Mouse (Mus musculus) lung, adult 2 months (tissue): ENCODE data around the gene Myo9b. TPM values are rescaled to one million over a fixed set of nuclear protein-coding genes. Genes with fewer than 3 reads are reported as not detected.
A peak's percentile ranks its signal among the peaks of the same experiment; 100 is the strongest.

Experiments used
- DNase-seq: peaks from one replicate; pipeline ENCODE4 v3.0.0; 2022
- H3K4me1 ChIP-seq: fragments of 200-500 bp; 2 replicates; pipeline ENCODE4 v1.6.1; 2011; ENCODE audit warnings: low read length; ENCODE audit not compliant: control insufficient read depth, insufficient read depth
- H3K4me3 ChIP-seq: fragments of 200-500 bp; replicated peaks from 2 replicates; pipeline ENCODE3; 2011; ENCODE audit warnings: low read depth, mild to moderate bottlenecking, control low read depth, low read length; ENCODE audit errors: extremely low read depth
- CTCF ChIP-seq: fragments of 200-500 bp; IDR thresholded peaks from 2 replicates; pipeline ENCODE4 v1.5.1; 2011; ENCODE audit warnings: mild to moderate bottlenecking, low read length, control low read depth; ENCODE audit not compliant: insufficient read depth
- POLR2A ChIP-seq: fragments of 200-500 bp; IDR thresholded peaks from 2 replicates; pipeline ENCODE4 v1.6.1; 2011; ENCODE audit warnings: low read depth, mild to moderate bottlenecking, control low read depth, low read length, borderline replicate concordance; ENCODE audit errors: extremely low read depth
- whole genome bisulfite sequencing: fragments of 180-500 bp; shearing (Covaris S2); methylation state at CpG from one replicate; pipeline ENCODE4 v1.1.7; 2018; 5-methylcytosine and 5-hydroxymethylcytosine counted together
- polyA plus RNA-seq: library from polyadenylated mRNA; depleted of rRNA; stranded (reverse); fragments of >200 nt; gene quantifications from 2 replicates; pipeline ENCODE4 v1.2.3, GENCODE M21; 2012

Myo9b gene
- polyA plus RNA-seq, 1 experiment: 37.6 TPM

- peaks cover 9% of the 10 kb centered on the region for H3K4me1 ChIP-seq
- DNase-seq: peak; percentile 87
- under 1% methylated on average over 34 of the region's 34 CpGs for WGBS
- TF ChIP-seq POLR2A (peak; percentile 77; the same call in 1 of the 2 replicates), CTCF (no peak)
- H3K4me3 ChIP-seq: peak within 1 kb of the TSS; percentile 69
Measured at GRCm38 (mm10) chr8:71396639-71397305, 124.3 kb downstream of the Myo9b start, which contains the start of gene Babam1. TSS of gene Babam1 (plus strand) at chr8:71396861.

GRCm38 (mm10) chr8:71397701-71398100 is 125.2 kb downstream of the Myo9b start:
- no peak overlapping the region for H3K4me3 ChIP-seq
- TF ChIP-seq POLR2A: no peak
- no peak for TF ChIP-seq CTCF
- WGBS: 83% methylated on average over 12 of the region's 12 CpGs
- H3K4me1 ChIP-seq: peaks cover 9% of the 10 kb centered on the region
- no peak for DNase-seq

DNA sequence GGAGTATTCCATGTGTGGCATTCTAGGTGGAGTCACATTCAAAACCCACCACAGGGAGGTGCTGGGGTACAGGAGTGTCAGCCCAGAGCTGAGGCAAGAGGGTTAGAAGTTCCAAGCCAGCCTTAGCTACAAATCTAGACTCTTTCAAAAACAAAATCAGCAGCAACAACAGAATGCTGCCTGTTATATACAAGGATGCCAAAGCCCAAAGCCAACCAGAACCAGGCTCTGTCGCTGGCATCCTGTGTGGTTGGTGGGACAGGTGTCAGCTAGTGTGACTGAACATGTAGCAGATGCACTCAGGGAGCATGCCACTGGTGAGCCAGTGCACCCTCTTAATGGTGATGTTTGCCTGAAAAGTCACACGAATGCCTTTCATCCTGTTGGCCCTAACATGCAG is 128.3 kb downstream of the Myo9b start:
- Histone ChIP-seq H3K4me3 (no peak overlapping the region), H3K4me1 (peaks cover 9% of the 10 kb centered on the region)
- 96% methylated on average over 2 of the region's 2 CpGs for WGBS
- DNase-seq: no peak
- no peak for TF ChIP-seq CTCF
- no peak for TF ChIP-seq POLR2A

DNA sequence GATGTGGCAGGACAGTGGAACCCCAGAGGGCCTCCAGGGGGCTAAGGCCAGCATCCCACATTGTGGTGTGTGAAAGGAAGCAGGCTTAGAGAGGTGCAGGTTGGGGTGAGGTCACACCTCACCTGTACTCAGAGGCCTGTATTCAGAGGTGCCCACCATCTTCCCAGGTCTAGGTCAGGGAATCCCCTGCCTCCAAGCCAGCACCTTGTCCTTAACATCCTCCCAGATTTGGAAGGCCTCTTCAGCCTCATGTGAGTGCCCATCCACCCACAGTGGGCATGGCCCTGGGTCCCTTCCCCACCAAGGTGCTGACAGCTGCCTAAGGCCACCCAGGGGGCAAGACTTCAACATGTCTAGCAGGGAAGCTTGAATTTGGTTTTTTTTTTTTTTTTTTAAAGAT is 128.9 kb downstream of the Myo9b start:
- Histone ChIP-seq H3K4me3 (no peak overlapping the region), H3K4me1 (peaks cover 8% of the 10 kb centered on the region)
- DNase-seq: no peak
- TF ChIP-seq CTCF (no peak), POLR2A (no peak)

DNA sequence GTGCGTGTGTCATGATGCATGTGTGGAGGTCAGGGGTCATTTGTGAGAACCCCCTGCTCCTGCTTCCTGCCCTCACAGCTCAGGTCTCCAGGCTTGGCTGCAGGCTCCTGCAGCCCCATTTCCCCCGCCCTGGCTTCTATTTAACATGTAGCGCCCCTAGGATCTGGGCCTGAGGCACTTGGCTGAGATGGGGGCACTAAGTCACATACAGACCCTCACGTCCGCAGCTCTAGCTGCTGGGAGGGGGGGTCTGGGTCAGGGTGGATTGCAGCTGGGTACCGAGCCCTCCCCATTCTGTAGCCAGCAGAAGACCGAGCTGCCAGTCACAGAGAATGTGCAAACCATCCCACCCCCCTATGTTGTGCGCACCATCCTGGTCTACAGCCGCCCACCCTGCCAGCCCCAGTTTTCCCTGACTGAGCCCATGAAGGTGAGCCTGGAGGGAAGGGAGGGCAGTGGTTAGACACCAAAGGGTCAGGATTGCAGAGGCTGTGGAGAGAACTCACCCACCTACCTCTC is 130.0 kb downstream of the Myo9b start:
- peaks cover 7% of the 10 kb centered on the region for H3K4me1 ChIP-seq
- no peak overlapping the region for H3K4me3 ChIP-seq
- TF ChIP-seq POLR2A (no peak), CTCF (no peak)
- 87% methylated on average over 9 of the region's 9 CpGs for WGBS
- DNase-seq: no peak

DNA sequence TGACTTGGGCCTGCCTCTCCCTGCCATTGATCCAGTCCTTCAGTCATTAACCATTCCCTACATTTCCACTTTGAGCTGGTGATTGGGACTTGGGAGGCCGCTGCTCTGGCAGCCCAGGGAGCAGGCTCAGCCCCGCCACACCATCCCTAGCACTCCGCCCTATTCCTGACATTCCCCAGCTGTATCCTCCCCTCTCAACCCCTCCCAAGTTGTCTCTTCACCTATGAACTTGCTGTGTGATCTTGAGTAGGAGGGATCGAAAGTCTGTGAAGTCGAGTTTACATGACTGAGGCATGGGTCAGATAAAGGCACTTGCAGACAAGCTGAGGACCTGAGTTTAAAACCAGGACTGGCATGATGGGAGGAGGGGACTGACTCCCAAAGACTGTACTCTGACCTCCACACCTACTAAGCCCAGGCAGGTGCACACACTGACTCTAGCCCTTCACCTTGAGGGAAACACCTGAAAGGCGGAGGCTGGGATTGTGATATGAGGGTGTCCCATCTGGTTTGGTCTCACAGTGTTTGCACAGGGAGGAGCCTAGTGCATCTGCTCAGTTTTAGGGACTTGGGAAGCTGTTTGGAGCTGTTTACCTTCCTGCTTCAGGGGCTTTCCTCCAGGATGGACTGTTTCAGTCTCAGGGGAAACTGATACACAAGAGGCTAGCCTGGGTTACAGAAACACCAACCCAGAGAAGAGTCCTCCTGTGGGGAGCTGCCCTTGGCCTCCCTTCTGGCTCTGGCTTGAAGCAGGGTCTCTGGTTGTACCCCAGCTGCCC is 130.8 kb downstream of the Myo9b start:
- 64% methylated on average over 6 of the region's 6 CpGs for WGBS
- no peak for TF ChIP-seq CTCF
- TF ChIP-seq POLR2A: no peak
- no peak for DNase-seq

DNA sequence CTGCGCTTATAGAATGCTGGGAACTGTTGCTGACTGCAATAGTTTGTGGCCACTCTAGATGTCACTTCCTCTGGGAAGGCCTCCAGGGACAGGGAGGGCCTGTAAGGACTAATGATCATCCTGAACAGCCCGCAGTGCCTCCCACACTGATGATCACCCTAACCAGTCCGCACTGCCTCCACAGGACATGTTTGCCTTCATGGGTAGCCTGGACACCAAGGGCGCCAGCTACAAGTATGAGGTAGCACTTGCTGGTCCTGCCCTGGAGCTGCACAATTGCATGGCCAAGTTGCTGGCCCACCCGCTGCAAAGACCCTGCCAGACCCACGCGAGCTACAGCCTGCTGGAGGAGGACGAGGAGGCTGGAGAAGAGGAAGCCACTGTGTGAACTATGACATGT is 131.5 kb downstream of the Myo9b start:
- DNase-seq: no peak
- WGBS: 85% methylated on average over 8 of the region's 8 CpGs

More for the DNA sequence above, 130.8 kb downstream of the Myo9b start:
- Histone ChIP-seq H3K4me1 (peaks cover 6% of the 10 kb centered on the region; the same call in 1 of the 2 replicates), H3K4me3 (no peak overlapping the region)

DNA sequence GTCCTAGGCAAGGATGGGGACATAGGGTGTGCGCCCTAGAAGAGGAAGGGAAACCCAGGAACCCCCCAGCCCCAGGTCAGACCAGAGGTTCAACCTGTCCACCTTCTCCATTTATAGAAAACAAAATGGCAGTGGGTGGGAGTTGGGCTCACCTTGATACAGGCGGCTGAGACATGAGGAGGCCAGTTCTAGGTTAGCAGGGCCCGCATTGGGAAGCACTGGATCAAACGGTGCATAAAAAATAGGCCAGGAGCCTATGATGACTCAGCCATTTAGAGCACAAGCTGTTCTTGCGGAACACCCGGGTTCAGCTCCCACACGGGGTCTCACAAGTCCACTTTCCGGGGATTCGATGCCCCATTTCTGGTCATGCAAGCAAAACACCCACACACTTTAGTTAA is 132.4 kb downstream of the Myo9b start:
- WGBS: 67% methylated on average over 9 of the region's 9 CpGs
- H3K4me1 ChIP-seq: peaks cover 6% of the 10 kb centered on the region; the same call in 1 of the 2 replicates
- H3K4me3 ChIP-seq: no peak overlapping the region
- no peak for DNase-seq
- TF ChIP-seq CTCF (no peak), POLR2A (no peak)

More for the DNA sequence above, 131.5 kb downstream of the Myo9b start:
- Histone ChIP-seq H3K4me3 (no peak overlapping the region), H3K4me1 (peaks cover 6% of the 10 kb centered on the region; the same call in 1 of the 2 replicates)
- TF ChIP-seq POLR2A (no peak), CTCF (no peak)

DNA sequence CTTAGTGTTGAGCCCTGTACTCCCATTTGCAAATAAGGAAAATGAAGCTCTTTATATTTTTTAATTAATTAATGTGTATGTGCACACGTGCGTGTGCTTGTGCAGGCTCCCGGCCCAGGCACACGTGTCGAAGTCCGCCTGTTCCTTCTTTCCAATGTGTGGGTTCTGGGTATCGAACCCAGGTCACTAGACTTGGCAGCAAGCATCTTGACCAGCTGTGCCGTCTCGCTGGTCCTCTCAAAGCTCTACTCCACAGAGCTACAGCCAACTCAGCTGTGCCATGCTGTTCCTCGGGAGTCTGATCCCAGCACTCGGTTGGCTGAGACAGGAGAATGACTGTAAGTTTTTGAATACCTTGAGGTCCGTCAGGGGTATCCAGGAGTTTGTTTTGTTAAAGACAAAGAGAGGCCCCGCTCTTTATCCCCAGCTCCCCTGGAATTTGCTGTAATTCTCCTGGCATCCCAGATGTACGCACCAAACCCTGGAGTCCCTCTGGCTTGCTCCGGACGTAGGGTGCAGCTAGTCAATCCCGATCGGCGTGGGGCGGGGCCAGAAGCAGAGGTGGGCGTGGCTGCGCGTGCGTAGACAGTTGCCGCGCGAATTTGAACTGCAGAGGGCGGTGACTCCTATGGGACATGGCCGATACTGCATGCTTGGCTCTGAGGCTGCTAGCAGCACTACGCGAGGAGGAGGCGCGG is 133.0 kb downstream of the Myo9b start, which contains the start of gene Ankle1:
Gene Ankle1 (plus strand): TSS at position 610 of the 698 bp plus-strand sequence.
- peaks cover 6% of the 10 kb centered on the region; the same call in 1 of the 2 replicates for H3K4me1 ChIP-seq
- TF ChIP-seq POLR2A: peak; percentile 64; the same call in 1 of the 2 replicates
- peak; percentile 49 for TF ChIP-seq CTCF
- H3K4me3 ChIP-seq: peak within 1 kb of the TSS; percentile 29
- peak; percentile 98 for DNase-seq
- 13% methylated on average over 33 of the region's 33 CpGs for WGBS
